Mouse (Mus musculus) cortical plate, adult 2 months (tissue): ENCODE measurements around the gene Itga6. TPM values are rescaled to one million over a fixed set of nuclear protein-coding genes. Genes with fewer than 3 reads are reported as not detected.
"Not testable (repeated sequence)": the region's sequence is repeated elsewhere in the genome, so short reads cannot be mapped to it uniquely, and the experiment has no call there.

Experiments
- H3K27ac ChIP-seq: fragments of 200-500 bp; 2 replicates; pipeline ENCODE4 v1.5.1; 2012; ENCODE audit warnings: low read length, control low read depth, inconsistent platforms; ENCODE audit not compliant: insufficient read depth
- H3K4me1 ChIP-seq: fragments of 200-500 bp; 2 replicates; pipeline ENCODE4 v1.6.1; 2011; ENCODE audit warnings: low read length; ENCODE audit not compliant: control insufficient read depth, insufficient read depth
- H3K4me3 ChIP-seq: fragments of 200-500 bp; 2 replicates; pipeline ENCODE4 v1.5.1; 2011; ENCODE audit warnings: mild to moderate bottlenecking, low read length, control low read depth; ENCODE audit not compliant: insufficient read depth
- CTCF ChIP-seq: fragments of 200-500 bp; IDR thresholded peaks from 2 replicates; pipeline ENCODE4 v1.5.1; 2011; ENCODE audit warnings: mild to moderate bottlenecking, control low read depth, low read length; ENCODE audit not compliant: insufficient read depth; ENCODE audit errors: extremely low read depth
- POLR2A ChIP-seq: fragments of 200-500 bp; IDR thresholded peaks from 2 replicates; pipeline ENCODE4 v1.6.1; 2011; ENCODE audit warnings: mild to moderate bottlenecking, low read length, control low read depth; ENCODE audit not compliant: insufficient read depth; ENCODE audit errors: extremely low read depth
- polyA plus RNA-seq: library from polyadenylated mRNA; depleted of rRNA; stranded (reverse); fragments of >200 nt; gene quantifications from 2 replicates; pipeline ENCODE4 v1.2.3, GENCODE M21; 2012; rRNA removed

The Itga6 gene
- polyA plus RNA-seq, 1 experiment: 23.1 TPM

DNA sequence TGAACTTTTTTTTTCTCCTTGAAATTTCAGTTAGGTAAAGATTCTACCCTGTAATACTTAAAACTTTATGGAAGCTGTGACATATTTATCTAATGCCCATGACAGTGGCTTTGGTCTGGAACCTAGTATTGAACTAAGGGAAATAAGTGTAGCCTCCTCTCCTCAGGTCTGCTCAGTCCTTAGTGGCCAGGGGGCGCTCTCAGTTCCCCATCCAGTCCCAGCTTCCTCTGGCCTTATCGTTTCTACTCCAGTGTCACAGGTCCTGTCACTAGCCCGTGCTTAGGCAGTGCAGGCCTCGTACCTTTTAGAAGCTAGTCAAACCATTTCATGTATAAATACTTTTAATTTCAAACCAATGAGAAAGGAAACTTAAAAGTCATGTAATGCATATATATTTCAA, 143.0 kb downstream of the Itga6 start:
- H3K4me1 ChIP-seq: no peaks in the 10 kb centered on the region
- no peak overlapping the region for H3K4me3 ChIP-seq
- TF ChIP-seq CTCF: no peak
- no peak for TF ChIP-seq POLR2A
- no peak overlapping the region for H3K27ac ChIP-seq

DNA sequence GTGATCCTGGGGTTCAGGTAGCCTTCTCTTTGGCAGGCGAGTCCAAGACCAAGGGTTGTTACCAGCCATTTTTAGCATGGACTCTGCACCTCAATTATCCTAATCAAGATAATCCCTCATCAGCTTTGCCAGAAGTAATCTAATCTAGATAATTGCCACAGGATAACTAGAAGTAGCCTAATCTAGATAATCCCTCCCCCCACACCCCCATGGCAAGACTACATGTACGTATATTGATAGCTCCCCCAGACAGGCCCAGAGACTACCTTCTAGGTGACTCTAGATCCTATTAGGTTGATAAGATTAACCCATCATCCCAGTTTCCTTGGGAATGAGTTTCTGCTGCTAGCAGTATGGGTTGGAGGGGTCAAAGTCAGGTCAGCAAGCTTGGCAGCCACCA, 146.1 kb downstream of the Itga6 start:
- TF ChIP-seq CTCF (no peak), POLR2A (no peak)
- Histone ChIP-seq H3K4me3 (no peak overlapping the region), H3K27ac (no peak overlapping the region), H3K4me1 (no peaks in the 10 kb centered on the region)

- Histone ChIP-seq H3K4me1 (no peaks in the 10 kb centered on the region), H3K27ac (no peak overlapping the region), H3K4me3 (no peak overlapping the region)
- no peak for TF ChIP-seq POLR2A
- no peak for TF ChIP-seq CTCF
Measured at GRCm38 (mm10) chr2:71892741-71893349, 147.4 kb downstream of the Itga6 start.

GRCm38 (mm10) chr2:71895596-71896286, 150.3 kb downstream of the Itga6 start:
- H3K4me3 ChIP-seq: no peak overlapping the region
- H3K4me1 ChIP-seq: no peaks in the 10 kb centered on the region
- TF ChIP-seq CTCF: no peak
- no peak for TF ChIP-seq POLR2A
- H3K27ac ChIP-seq: no peak overlapping the region

DNA sequence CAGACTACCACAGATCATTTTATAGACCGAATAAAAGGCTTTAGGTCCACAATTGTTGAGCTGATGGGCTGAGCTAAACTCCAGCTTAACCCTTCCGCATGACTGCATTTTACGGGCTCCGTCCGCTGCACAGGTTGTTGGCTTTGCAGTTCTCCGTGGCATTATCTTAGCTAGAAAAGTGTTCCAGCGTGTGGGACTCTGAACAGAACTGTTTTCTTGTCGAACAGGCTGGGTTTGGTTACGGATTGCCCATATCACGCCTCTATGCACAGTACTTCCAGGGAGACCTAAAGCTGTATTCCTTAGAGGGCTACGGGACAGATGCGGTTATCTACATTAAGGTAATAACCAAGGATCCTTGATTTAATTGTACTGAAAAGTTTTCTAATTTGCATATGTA, 152.0 kb downstream of the Itga6 start:
- TF ChIP-seq CTCF (no peak), POLR2A (no peak)
- Histone ChIP-seq H3K27ac (no peak overlapping the region), H3K4me1 (no peaks in the 10 kb centered on the region), H3K4me3 (no peak overlapping the region)

DNA sequence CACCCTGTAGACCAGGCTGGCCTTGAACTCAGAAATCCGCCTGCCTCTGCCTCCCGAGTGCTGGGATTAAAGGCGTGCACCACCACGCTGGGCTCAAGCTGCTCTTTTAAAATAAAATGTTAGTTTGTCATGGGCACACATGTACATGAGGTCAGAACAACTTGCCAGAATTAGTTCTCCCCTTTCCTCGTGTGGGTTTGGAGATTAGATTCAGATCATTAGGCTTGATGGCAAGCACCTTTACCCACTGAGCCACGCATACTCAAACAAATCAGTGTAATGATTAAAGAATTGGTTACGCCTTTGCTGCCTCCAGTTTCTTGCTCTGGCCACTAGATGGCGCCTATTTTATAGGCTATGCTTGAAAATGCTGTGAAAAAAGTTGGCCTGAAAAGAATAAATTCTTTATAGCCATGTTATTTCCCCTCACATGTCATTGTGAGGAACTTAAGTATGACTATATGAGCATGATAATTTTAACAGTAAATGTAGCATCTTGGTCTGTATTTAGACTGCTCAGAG, 153.0 kb downstream of the Itga6 start:
- H3K4me1 ChIP-seq: no peaks in the 10 kb centered on the region
- no peak overlapping the region for H3K27ac ChIP-seq
- TF ChIP-seq CTCF (peak; percentile 68; the same call in 1 of the 2 replicates), POLR2A (no peak)
- no peak overlapping the region for H3K4me3 ChIP-seq

GRCm38 (mm10) chr2:71899886-71900285, 154.5 kb downstream of the Itga6 start:
- H3K4me3 ChIP-seq: no peak overlapping the region
- no peaks in the 10 kb centered on the region for H3K4me1 ChIP-seq
- no peak for TF ChIP-seq CTCF
- no peak for TF ChIP-seq POLR2A
- no peak overlapping the region for H3K27ac ChIP-seq

GRCm38 (mm10) chr2:71905154-71905553, 159.7 kb downstream of the Itga6 start:
- no peak for TF ChIP-seq CTCF
- no peak for TF ChIP-seq POLR2A
- H3K27ac ChIP-seq: no peak overlapping the region
- H3K4me1 ChIP-seq: no peaks in the 10 kb centered on the region
- H3K4me3 ChIP-seq: no peak overlapping the region

GRCm38 (mm10) chr2:71906356-71906755, 160.9 kb downstream of the Itga6 start:
- H3K4me1 ChIP-seq, H3K4me3 ChIP-seq, H3K27ac ChIP-seq: not testable (repeated sequence)

Other genes starting within 250 kb of the Itga6 start
- gene Dlx1, start 217.5 kb upstream of the Itga6 start, polyA plus RNA-seq: 26.7 and 27.8 TPM in 2 replicates
- 4.1 and 4.2 TPM in 2 replicates for gene Dlx2, start 198.9 kb upstream of the Itga6 start, polyA plus RNA-seq
- 31.7 and 33.4 TPM in 2 replicates for gene Pdk1, start 127.6 kb downstream of the Itga6 start, polyA plus RNA-seq
- gene Rapgef4, start 235.6 kb downstream of the Itga6 start, polyA plus RNA-seq: 478 and 555 TPM in 2 replicates